Mouse (Mus musculus): ENCODE measurements at regions not wholly inside any gene's neighbourhood (a gene's known extent, or its start where the extent isn't known, plus 50 kb on each side); places are given as distances from the start of the nearest gene placed in this dataset.

- peak; percentile 26 for DNase-seq (ENCODE audit: extremely low read depth, low read depth)
These were observed 50.5 kb upstream of the Prdx6 start for GRCm38 (mm10) chr1:161301348-161302075.

DNA sequence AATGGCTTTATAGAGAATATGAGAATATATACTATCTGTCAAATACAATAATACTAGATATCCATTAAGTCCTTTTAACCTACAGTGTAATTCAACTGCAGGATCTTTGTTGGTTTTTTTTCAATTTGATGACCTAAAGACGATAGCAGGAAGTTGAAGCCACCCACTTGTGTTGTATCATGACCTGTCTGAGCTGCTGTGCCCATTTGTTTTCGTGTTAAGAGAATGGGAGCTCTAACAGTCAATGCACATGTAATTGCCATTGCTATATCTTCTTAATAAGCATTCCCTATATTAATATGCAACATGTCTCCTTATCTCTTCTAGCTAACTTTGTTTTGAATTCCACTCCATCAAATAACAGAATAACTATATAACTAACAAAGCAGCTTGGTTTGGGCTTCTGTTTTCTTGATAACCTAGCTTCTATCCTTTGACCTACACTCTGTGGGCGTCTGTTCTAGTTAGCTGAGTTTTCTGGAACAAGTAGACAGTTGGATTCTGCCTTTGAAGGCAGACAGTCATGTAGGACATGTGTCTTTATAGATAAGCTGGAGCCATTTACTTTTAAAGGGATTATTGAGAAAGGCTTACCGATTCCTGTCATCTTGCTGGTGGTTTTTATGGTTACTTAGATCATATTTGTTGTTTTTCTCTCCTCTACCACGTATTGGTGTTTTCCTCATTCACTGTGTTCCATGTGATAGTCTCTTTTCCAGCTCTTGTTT lies 55.9 kb upstream of the Prdx6 start:
- DNase-seq (ENCODE audit: extremely low read depth, low read depth), result no peak

DNA sequence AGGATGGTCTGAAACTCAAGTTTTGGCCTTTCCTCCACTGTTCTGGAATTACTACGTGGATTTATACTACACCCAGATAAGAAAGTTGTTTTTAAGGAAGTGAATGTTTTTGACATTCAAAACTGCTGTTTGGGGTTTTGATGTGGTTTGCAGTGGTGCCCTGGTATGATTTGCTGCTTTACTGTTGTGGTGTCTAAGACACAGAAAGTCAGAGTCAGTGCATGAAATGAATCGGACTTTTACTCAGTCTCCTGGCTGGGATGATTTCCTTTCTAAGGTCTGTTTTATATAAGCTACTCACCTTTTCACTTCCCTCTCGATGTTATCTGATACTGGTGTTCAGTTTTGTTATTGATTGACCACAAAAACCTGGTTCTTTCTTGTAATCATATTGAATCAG lies 58.2 kb upstream of the Prdx6 start:
- no peak for DNase-seq (ENCODE audit: extremely low read depth, low read depth)

DNA sequence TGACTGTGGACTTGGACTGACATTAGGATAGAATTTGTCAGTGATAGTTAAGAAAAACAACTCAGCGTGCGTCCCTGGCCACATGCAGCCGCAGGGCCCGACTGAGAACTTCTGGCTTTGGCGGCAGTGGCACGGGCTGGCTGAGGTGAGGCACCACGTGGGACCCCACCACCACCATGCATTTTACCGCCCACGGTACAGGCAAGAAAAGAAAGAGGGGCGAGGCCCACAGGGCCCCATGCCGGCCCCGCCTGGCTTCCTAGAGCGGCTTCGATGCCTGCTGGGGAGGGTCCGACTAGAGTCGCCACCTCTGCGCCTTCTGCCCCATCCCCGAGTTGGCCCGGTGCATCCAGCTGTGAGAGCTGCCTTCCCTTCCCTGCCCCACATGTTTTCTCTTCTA lies 63.1 kb upstream of the Prdx6 start:
- no peak for DNase-seq (ENCODE audit: extremely low read depth, low read depth)

- no peak for DNase-seq (ENCODE audit: extremely low read depth, low read depth)
These were observed 70.7 kb upstream of the Prdx6 start for GRCm38 (mm10) chr1:161321675-161322074.

DNA sequence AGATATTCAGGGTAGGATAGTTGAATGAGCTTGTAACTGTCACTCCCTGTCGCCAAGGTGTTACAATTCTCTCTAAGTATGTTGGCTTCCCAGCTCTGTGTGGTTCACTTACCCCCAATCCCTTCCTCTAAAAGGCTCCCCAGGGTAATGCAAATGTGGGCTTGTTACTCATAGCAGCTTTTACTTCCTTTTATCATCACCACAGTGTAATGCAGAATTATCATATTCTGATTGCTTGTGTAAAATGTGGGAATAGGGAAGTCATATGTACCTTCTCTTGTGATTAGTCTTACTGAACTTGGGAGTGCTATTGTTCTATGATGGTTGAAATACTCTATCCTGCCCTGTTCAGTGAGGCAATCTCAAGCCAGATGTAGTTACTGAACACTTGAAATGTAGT lies 66.0 kb upstream of the Tnfsf4 start:
- peak; percentile 17 for DNase-seq (ENCODE audit: extremely low read depth, low read depth)

GRCm38 (mm10) chr1:161333151-161333550 lies 62.1 kb upstream of the Tnfsf4 start:
- no peak for DNase-seq (ENCODE audit: extremely low read depth, low read depth)

GRCm38 (mm10) chr1:161345111-161345510 lies 50.1 kb upstream of the Tnfsf4 start:
- no peak for DNase-seq (ENCODE audit: extremely low read depth, low read depth)
